Comparison of ENCODE assay signal across 8 mouse cellular contexts in genomic region chr4:122898313-122898712, GRCm38 (mm10). TPM values are rescaled to one million over a fixed set of nuclear protein-coding genes. Genes with fewer than 3 reads are reported as not detected.
A peak's percentile ranks its signal among the peaks of the same experiment; 100 is the strongest.
DNase-seq lines count a peak whose midpoint lies in the region; ATAC-seq lines count a peak whose summit lies in the region.

No protein-coding gene starts in this region.

- peak; percentile 90 for ATAC-seq in megakaryocyte, adult 5-6 weeks (ENCODE audit: poor library complexity, severe bottlenecking)

- intact Hi-C loops in heart, postnatal 10 days (cut with DNase I), result loop anchor here (5.0 kb wide), 1 partner anchor 184 kb away; no protein-coding TSS in a partner anchor

- peak; percentile 72 to 73 for DNase-seq in cerebellum, adult 18-20 months
- no peak for DNase-seq in cerebellum, adult 11-12 months
- peak; percentile 85 for DNase-seq in ES-CJ7 (ENCODE audit: low read depth, low spot score)
- DNase-seq in cerebellum, postnatal 4 days (ENCODE audit: low spot score in 2 of 2), result peak; percentile 41 to 66
- DNase-seq in heart, postnatal 10 days, result peak; percentile 71 to 79
- peak; percentile 63 for DNase-seq in layer of hippocampus, adult 9-11 months
- peak; percentile 64 to 74 for DNase-seq in spleen, postnatal 36 days (ENCODE audit: low spot score in 2 of 2)

RNA-seq across cellular contexts. Expression of gene Cap1, which starts 12.5 kb away (rescaled TPM):
- total RNA-seq in heart, postnatal 10 days (2021), result 10 to 100 TPM; 84.6 to 89.1 TPM
- total RNA-seq in megakaryocyte, adult 5-6 weeks (2015), result 417 and 420 TPM in 2 replicates
- total RNA-seq in megakaryocyte, adult 5-6 weeks (2017), result 551 and 589 TPM in 2 replicates

Comparison
In these comparisons a context has a peak if more than half of its experiments do, and no peak if none do; other contexts are left out.
1. RNA of gene Cap1, which starts 12.5 kb away (total RNA-seq): 417 to 589 TPM in megakaryocyte, adult 5-6 weeks; 84.6 to 89.1 TPM in heart, postnatal 10 days; every median in the first group is over 4 times any median in the second.